Mouse (Mus musculus) forebrain, embryonic 11.5 days (tissue): ENCODE data around the gene Hmcn2. TPM values are rescaled to one million over a fixed set of nuclear protein-coding genes. Genes with fewer than 3 reads are reported as not detected.

ENCODE experiments used
- ATAC-seq: fragments of 200-750 bp; cut with Nextera tagmentation; replicated peaks from 2 replicates; pipeline ENCODE4 v1.8.0; 2017; ENCODE audit warnings: moderate TSS enrichment; ENCODE audit not compliant: low FRiP score
- DNase-seq: peaks from one replicate; pipeline ENCODE4 v3.0.0-alpha.2; 2017; ENCODE audit warnings: low spot score
- H3K27ac ChIP-seq: fragments of 300-500 bp; sonication (generic); 2 replicates; pipeline ENCODE4 v1.5.1; 2014; ENCODE audit warnings: low read depth, low read length
- H3K27me3 ChIP-seq: fragments of 300-500 bp; sonication (generic); 2 replicates; pipeline ENCODE4 v1.6.1; 2014; ENCODE audit warnings: mild to moderate bottlenecking, low read length, mixed read lengths; ENCODE audit not compliant: control insufficient read depth, insufficient read depth
- H3K36me3 ChIP-seq: fragments of 300-500 bp; sonication (generic); 2 replicates; pipeline ENCODE4 v1.6.1; 2014; ENCODE audit warnings: mild to moderate bottlenecking, low read length, moderate library complexity, mixed read lengths; ENCODE audit not compliant: control insufficient read depth, insufficient read depth
- H3K4me1 ChIP-seq: fragments of 300-500 bp; sonication (generic); replicated peaks from 2 replicates; pipeline ENCODE4 v1.6.1; 2014; ENCODE audit warnings: low read length, mixed read lengths; ENCODE audit not compliant: control insufficient read depth, insufficient read depth
- H3K4me2 ChIP-seq: fragments of 300-500 bp; sonication (generic); 2 replicates; pipeline ENCODE4 v1.6.1; 2014; ENCODE audit warnings: low read depth, mild to moderate bottlenecking, low read length, moderate library complexity, mixed read lengths; ENCODE audit not compliant: severe bottlenecking
- H3K4me3 ChIP-seq: fragments of 300-500 bp; sonication (generic); 2 replicates; pipeline ENCODE4 v1.5.1; 2014; ENCODE audit warnings: low read depth, low read length
- H3K9ac ChIP-seq: fragments of 300-500 bp; sonication (generic); 2 replicates; pipeline ENCODE4 v1.6.1; 2014; ENCODE audit warnings: low read length
- H3K9me3 ChIP-seq: fragments of 300-500 bp; sonication (generic); 2 replicates; pipeline ENCODE4 v1.6.1; 2016; ENCODE audit warnings: low read length, mixed read lengths; ENCODE audit not compliant: control insufficient read depth
- WGBS: fragments of 180-500 bp; shearing (Covaris S2); extraction: QIAGEN DNeasy Blood & Tissue Kit; methylation state at CpG from one replicate; pipeline ENCODE4 v1.1.7; 2014; 5-methylcytosine and 5-hydroxymethylcytosine counted together
- polyA plus RNA-seq: library from polyadenylated mRNA; unstranded; fragments of >200 nt; fragmentation: Nextera tagmentation; extraction: Ambion mirVana; gene quantifications from 2 replicates; pipeline ENCODE4 v1.2.1, GENCODE M21; 2014

Hmcn2 gene
- polyA plus RNA-seq, 1 experiment from 2014 or later, result 0.09 TPM

DNA sequence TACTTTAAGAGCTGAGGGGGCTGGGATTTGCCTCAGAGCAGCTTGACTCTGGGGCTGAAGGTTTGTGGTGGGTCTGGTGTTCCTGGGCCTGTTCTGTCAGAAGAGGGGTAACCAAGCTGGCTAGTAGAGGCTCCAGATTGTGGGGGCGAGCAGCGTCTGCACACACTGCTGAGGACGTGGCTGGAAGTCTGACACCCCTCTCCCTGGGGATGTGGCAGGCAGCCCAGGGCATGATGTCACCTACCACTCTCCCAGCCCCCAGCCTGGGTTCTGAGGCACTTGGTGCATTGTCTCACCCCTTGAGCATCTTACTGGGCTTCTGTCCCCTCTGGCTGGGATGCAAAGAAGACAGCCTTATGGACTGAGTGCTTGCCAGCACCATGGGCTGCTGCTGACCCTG is 34.2 kb downstream of the Hmcn2 start:
- Histone ChIP-seq H3K9ac (no peak overlapping the region), H3K27me3 (no peaks in the 10 kb centered on the region), H3K4me1 (no peaks in the 10 kb centered on the region), H3K36me3 (no peaks in the 10 kb centered on the region), H3K4me3 (no peak overlapping the region), H3K9me3 (no peaks in the 10 kb centered on the region), H3K27ac (no peak overlapping the region), H3K4me2 (no peak overlapping the region)
- 78% methylated on average over 3 of the region's 3 CpGs for WGBS
- ATAC-seq (no peak), DNase-seq (no peak)

DNA sequence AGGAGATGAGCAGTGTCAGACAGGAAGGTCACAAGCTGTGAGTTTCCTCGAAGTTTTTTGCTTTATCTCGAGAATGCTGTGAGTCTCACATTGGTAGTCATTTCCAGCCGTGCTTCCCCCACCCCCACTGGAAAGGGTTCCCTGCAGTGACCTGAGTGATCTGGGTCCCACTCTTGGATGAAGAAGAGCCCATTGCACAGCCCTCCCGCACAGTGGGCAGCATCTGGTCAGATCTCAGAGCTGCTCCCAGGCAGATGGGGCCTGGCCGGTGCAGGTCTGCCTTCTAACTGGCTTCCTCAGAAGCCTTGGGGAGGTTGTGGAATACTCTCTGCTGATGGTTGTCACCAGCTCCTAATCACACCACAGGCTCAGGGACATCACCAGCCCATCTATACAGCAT is 34.6 kb downstream of the Hmcn2 start:
- DNase-seq (no peak), ATAC-seq (no peak)
- Histone ChIP-seq H3K4me1 (no peaks in the 10 kb centered on the region), H3K4me2 (no peak overlapping the region), H3K36me3 (no peaks in the 10 kb centered on the region), H3K9me3 (no peaks in the 10 kb centered on the region), H3K4me3 (no peak overlapping the region), H3K9ac (no peak overlapping the region), H3K27ac (no peak overlapping the region), H3K27me3 (no peaks in the 10 kb centered on the region)
- 83% methylated on average over 5 of the region's 5 CpGs for WGBS

DNA sequence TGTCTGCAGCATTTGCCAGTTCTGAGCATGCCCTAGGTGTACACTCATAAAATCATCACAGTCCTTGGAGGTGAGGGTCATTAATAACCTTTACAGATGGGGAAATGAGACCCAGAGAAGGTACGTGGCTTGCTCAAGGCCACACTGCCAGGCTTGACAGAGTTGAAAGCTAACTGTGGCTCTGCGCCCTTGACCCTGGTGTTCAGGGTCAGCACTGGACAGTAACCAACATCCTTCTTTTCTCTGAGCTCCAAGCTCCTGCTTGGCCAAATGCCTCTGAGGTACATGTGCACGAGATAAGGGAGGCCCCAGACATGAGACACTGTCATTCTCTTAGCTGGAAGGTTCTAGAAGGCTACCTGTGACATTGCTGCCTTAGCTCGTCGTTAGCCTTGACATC is 42.6 kb downstream of the Hmcn2 start:
- no peak for ATAC-seq
- Histone ChIP-seq H3K36me3 (no peaks in the 10 kb centered on the region), H3K4me2 (no peak overlapping the region), H3K4me1 (no peaks in the 10 kb centered on the region), H3K27ac (no peak overlapping the region), H3K4me3 (no peak overlapping the region), H3K9me3 (no peaks in the 10 kb centered on the region), H3K9ac (no peak overlapping the region), H3K27me3 (no peaks in the 10 kb centered on the region)
- no peak for DNase-seq
- 90% methylated on average over 5 of the region's 5 CpGs for WGBS

DNA sequence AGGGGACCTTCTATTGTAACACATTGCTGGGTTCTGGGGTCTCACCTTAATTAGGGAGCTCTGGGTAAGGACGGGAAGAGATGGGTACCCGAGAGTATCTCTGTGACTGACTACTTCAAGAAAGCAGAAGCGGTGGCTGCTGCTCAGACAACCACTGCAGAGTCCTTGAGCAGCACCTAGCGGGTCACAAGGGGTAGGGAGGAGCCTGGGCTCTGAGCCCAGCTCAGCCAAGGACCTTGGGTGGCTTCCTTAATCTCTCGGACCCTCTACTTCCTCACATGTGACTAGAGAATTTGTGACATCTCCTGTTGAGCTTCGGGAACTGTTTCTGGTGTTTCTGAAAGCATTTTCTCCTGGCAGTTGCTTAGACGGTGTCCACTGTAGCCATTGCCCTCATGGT is 45.1 kb downstream of the Hmcn2 start:
- no peak overlapping the region for H3K4me2 ChIP-seq
- 87% methylated on average over 7 of the region's 7 CpGs for whole genome bisulfite sequencing
- no peak for ATAC-seq

DNA sequence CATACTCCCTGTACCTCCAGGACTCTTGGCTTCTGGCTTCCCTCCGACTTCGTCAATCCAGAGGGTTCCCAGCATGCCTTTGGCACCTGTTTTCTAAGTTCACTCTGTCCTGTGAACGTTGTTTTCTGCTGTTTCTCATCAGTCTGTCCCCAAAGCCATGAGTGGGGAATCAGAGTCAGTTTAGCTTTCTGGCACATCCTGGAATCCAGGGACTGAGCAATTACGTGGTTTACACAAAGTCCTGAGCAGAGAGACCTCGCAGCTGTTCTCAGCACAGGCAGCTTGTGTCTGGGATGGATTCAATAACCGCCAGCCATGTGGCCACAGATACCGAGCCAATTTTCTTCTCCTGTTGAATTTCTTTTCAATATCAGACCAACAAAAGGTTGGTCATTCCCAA is 53.0 kb downstream of the Hmcn2 start:
- no peak overlapping the region for H3K9ac ChIP-seq
- no peak overlapping the region for H3K4me3 ChIP-seq
- no peaks in the 10 kb centered on the region for H3K27me3 ChIP-seq
- no peak overlapping the region for H3K4me2 ChIP-seq
- H3K36me3 ChIP-seq, result no peaks in the 10 kb centered on the region
- no peak overlapping the region for H3K27ac ChIP-seq
- ATAC-seq (no peak), DNase-seq (no peak)
- no peaks in the 10 kb centered on the region for H3K4me1 ChIP-seq
- no peaks in the 10 kb centered on the region for H3K9me3 ChIP-seq
- WGBS, result 85% methylated on average over 7 of the region's 7 CpGs

More for the DNA sequence above, 45.1 kb downstream of the Hmcn2 start:
- Histone ChIP-seq H3K4me1 (no peaks in the 10 kb centered on the region), H3K9me3 (no peaks in the 10 kb centered on the region), H3K4me3 (no peak overlapping the region), H3K36me3 (no peaks in the 10 kb centered on the region), H3K27ac (no peak overlapping the region), H3K27me3 (no peaks in the 10 kb centered on the region), H3K9ac (no peak overlapping the region)
- DNase-seq, result no peak

DNA sequence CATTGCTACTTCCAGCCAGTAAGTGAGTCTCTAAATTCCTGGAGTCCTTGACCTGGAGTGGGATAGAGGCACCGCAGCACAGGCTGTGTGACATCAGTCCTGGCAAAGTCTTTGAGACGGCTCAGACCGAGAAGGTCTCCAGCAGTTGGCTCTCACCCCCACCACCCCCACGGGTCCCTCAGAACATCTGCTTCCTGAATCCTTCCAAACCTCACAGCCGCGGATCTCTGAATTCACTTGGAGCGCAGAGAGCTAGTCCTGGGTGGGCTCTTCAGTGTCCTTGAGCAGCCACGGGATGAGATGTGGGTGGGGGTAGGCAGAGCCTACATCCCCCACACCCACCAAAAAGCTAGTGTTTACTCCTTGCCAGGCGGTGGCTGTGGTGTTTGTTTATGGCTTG is 57.2 kb downstream of the Hmcn2 start:
- 91% methylated on average over 9 of the region's 9 CpGs for WGBS
- Histone ChIP-seq H3K9ac (no peak overlapping the region), H3K4me1 (no peaks in the 10 kb centered on the region), H3K4me2 (no peak overlapping the region), H3K36me3 (no peaks in the 10 kb centered on the region), H3K27me3 (no peaks in the 10 kb centered on the region), H3K4me3 (no peak overlapping the region), H3K27ac (no peak overlapping the region), H3K9me3 (no peaks in the 10 kb centered on the region)
- no peak for DNase-seq
- ATAC-seq, result no peak

DNA sequence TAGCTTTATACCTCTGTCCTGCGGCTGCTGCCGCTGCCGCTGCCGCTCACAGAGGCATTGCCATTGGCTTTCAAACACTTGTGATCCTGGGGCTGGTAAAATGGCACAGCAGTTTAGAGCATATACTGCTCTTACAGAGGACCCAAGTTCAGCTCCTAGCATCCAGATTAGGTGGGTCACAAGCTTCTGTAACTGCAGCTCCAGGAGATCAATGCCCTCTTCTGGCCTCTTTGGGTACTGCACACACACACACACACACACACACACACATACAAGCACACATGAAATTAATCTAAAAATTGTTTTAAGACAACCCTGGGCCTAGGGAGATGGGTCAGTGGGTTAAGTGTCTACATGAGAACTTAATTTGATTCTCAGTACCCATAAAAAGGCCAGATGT is 58.0 kb downstream of the Hmcn2 start:
- no peaks in the 10 kb centered on the region for H3K27me3 ChIP-seq
- H3K4me1 ChIP-seq, result no peaks in the 10 kb centered on the region
- no peak overlapping the region for H3K4me2 ChIP-seq
- DNase-seq (no peak), ATAC-seq (no peak)
- H3K36me3 ChIP-seq, result no peaks in the 10 kb centered on the region
- H3K9me3 ChIP-seq, result no peaks in the 10 kb centered on the region
- H3K4me3 ChIP-seq, result no peak overlapping the region
- no peak overlapping the region for H3K27ac ChIP-seq
- 100% methylated on average over 4 of the region's 4 CpGs for WGBS
- no peak overlapping the region for H3K9ac ChIP-seq

DNA sequence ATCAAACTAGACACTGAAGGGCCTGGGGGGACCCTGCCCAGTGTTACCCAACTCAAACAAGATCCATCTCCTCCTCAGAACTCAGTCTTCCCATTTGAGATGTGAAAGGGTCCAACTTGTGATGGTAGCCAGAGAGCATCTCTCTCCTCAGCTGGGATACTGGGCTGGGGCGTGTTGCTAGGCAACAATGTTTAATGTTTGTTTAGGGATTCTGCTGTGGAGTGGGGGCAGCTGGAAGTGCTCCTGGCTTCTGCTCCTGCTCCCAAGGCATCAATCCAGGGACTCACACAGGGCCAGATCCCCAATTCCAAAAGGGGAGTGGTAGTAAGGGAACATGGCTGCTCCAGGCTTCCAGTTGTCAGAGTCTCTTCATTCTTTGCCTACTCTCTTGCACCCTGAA is 60.2 kb downstream of the Hmcn2 start:
- no peak for DNase-seq

DNA sequence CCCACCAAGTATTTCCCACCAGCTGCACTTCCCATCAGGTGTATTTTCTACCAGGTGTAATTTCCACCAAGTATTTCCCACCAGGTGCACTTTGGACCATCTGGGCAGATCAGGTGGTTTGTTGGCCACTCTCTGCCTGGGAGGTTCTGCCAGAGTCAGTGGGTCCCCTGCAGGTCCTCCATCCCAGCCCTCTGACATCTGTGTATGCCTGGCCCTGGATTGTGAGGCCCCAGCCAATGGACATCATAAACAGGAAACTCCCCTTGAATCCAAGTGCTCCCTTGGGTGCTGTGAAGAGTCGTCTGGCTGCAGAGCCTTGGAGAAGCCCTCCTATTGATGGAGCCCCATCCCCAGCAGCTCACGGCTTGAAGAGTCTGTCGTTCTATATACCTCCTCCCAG is 61.8 kb downstream of the Hmcn2 start:
- Histone ChIP-seq H3K4me2 (no peak overlapping the region), H3K27ac (no peak overlapping the region), H3K9ac (no peak overlapping the region), H3K36me3 (no peaks in the 10 kb centered on the region), H3K4me1 (no peaks in the 10 kb centered on the region), H3K4me3 (no peak overlapping the region), H3K27me3 (no peaks in the 10 kb centered on the region), H3K9me3 (no peaks in the 10 kb centered on the region)
- DNase-seq, result no peak
- no peak for ATAC-seq
- 59% methylated on average over 3 of the region's 3 CpGs for WGBS

More for the DNA sequence above, 60.2 kb downstream of the Hmcn2 start:
- no peak overlapping the region for H3K4me2 ChIP-seq
- H3K27ac ChIP-seq, result no peak overlapping the region
- H3K4me1 ChIP-seq, result no peaks in the 10 kb centered on the region
- H3K36me3 ChIP-seq, result no peaks in the 10 kb centered on the region
- no peaks in the 10 kb centered on the region for H3K9me3 ChIP-seq
- no peak overlapping the region for H3K4me3 ChIP-seq
- H3K9ac ChIP-seq, result no peak overlapping the region
- WGBS, result 67% methylated on average over 1 of the region's 1 CpGs
- no peak for ATAC-seq
- no peaks in the 10 kb centered on the region for H3K27me3 ChIP-seq
